Mouse (Mus musculus) natural killer cell, adult 2 months (primary cell): Measurements from ENCODE around the gene Mcrip2.
"Not testable (repeated sequence)": the region's sequence is repeated elsewhere in the genome, so short reads cannot be mapped to it uniquely, and the experiment has no call there.

Source experiments
- DNase-seq, 2 experiments: peaks; one replicate each; pipeline ENCODE4 v3.0.0; 2022; ENCODE audit warnings: low spot score in 2 of 2

Mcrip2 gene

DNA sequence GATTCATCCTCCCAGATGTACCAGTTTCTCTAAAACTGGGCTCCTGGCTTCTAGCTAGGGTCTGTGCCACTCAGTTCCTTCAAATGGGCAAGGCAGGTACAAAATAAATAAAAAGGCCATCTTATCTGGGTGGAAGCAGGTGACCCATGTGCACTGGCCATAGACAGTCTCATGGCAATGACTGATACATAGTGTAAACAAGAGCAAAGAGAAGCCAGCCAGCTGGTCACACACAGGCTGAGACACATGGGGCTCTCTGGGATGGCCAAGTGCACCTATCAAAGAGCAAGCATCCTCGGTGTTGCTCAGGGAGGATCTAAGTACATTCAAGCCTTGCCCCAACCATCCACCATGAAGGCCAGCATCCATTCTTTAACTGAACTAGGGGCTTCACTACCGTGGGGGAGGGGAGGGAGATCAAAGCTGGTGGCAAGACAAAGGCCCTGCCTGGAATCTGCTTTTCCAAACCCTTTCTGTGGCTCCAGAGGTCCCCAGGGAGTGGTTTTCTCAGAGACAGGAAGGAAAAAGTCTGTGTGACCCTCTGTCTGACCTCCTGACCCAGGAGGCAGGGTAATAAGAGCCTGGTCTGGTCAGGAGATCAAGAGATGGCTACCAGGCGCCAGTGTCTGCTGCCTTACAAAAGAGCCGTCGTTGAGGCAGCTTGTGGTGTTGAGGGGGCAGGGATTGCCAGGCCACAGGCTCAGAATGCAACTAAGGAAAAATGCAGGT lies 12.5 kb upstream of the Mcrip2 start:
- DNase-seq, result no peak

DNA sequence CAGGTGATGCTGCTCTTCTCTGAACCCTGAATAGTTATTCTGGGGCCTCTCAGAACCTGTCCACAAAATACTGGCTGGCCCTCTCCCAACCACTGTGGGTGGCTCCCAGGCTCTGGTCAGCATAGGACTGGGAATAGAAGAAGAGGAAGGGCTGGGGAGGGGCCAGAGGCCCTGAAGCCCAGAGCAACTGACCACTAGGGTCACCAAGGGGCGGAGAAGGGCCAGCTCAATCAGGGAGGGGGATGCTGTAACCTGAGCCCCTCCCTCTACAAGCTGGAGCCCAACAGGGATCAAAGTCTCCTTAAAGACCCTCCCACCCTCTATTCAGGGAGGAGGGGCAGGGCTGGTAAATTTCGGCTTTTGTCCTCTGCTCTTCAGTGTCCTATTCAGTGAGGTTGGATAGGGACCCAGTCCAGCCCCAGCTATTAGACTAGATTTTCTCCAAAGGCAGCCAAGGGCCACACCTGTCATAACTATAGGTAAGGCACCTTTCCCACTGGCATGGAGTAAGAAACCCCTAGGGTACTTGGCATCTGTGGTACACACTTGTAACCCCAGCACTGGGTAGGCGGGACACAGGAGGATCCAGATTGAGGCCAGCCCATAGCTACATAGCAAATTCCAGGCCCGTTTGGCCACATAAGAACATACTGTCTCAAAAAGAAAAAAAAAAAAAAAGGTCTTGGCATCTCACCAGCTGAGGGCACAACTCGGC lies 11.8 kb upstream of the Mcrip2 start, which contains the start of gene Wfikkn1:
Wfikkn1 (minus strand) TSS at position 663 of the 715 bp plus-strand sequence.
- no peak for DNase-seq

DNA sequence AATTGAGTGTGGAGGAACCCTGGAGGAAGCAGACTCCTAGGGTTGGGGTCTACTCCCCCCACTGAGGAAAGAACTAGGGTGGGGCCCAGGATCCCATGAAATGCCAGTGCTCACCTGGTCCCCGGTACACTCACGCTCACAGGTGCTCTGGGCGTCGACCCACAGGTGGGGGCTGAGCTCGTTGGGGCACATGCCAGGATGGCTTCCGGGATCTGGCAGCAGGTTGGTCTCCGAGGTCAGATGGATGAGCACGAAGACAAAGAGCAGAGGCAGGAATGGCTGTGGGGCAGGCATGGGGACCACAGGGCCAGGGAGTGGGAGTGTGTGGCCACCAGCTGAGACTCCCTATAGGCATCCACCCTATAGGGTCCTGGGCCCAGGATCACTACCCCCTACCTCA lies 11.2 kb upstream of the Mcrip2 start:
- DNase-seq, result no peak

DNA sequence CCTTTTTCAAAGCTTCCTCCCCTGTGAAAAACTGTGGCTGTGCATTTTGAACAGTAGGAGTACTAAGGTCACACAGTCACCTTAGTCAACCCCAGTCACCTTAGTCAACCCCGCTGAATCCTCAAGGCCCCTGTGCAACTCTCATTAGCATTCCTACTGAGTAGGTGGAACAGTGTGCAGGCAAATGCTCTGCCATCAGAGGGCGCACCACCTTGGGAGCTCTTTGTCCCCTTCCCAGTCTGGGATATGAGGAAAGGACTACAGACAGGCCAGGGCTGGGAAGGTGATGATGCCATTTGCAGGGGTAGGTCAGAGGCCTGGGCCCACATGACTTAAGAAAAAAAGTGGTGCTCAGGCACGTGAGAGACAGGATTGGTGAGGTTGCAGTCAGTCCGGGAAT lies 10.7 kb upstream of the Mcrip2 start:
- DNase-seq, result no peak

DNA sequence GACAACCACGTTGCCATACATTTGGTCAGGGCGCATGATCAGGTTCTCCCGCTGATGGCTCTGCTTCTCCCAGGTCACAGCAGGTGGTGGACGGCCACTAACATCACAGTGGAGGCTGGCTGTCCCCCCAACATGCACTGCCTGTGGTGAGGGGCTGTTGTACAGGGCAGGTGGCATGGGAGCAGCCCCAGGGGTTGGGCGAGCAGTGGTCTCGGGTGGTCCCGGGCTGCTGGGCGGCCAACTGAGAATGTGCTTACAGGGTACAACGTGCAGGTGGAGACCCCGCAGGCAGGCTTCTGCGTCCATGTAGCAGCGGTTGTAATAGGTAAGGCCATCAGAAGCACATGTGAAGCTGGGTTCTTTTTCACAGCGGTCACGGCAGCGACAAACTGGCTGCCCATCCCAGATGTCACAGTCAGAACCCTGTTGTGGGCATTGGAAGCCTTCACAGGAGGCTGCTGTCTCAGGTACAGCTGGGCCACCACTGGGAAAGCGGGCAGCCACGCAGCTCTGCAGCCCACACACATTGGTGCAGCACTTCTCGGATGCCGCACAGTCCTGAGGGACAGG lies 10.1 kb upstream of the Mcrip2 start:
- DNase-seq, result no peak

DNA sequence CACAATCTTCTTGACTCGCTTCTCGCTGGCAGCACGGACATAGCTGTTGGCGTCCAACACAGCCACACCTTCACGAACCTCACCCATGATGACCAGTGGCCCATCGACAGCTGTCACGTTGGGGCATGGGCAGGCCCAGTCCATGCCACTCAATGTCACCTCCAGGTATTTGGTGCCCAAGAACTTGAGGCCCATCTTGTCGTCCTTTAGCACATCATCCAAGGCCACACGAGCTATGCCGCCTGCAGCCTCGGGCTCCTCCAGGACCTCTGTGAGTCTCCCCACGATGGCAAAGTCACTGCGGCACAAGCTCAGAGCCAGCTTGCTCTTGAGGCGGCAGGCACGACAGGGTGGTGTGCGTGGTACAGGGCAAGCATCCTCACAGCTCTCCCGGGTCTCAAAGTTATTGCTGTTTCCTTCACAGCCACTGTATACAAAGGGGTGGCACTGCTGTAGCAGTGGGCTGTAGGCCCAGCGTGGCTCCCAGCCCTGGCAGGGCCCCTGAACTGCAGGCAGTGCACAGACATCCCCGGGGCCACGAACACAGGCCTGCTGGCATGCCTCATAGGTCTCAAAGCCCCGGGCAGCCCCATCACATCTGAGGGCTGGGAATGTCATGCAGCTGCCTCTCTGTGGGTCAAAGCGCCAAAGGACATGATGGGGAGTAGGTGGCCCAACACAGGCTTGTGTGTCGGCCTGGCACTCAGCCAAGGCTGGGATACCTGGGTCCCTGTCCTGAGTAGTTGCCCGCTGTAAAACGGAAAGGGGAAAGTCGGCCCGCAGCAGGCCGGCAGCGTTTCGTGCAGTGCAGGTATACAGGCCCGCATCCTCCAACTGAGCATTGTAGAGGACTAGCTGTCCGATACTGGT lies 9.4 kb upstream of the Mcrip2 start:
- no peak for DNase-seq

DNA sequence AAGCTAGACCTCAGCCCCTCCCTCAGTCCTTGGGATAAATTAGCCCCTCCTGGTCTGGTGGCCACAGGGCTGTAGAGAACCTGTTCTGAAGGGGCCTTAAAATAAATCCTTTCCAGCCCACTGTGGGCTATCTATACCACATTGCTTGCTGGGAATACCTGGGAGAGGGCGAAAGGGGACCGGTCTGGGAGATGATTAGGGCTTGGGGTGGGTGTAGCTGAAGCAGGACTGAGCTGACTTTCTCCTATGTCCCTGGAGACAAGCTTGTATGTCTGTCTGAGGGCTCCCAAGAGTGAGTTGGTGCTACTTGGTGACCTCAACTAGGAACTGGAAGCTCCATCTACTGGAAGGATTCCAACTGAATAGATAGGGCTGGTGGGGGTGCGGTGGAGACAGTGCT lies 8.5 kb upstream of the Mcrip2 start:
- DNase-seq, result no peak

DNA sequence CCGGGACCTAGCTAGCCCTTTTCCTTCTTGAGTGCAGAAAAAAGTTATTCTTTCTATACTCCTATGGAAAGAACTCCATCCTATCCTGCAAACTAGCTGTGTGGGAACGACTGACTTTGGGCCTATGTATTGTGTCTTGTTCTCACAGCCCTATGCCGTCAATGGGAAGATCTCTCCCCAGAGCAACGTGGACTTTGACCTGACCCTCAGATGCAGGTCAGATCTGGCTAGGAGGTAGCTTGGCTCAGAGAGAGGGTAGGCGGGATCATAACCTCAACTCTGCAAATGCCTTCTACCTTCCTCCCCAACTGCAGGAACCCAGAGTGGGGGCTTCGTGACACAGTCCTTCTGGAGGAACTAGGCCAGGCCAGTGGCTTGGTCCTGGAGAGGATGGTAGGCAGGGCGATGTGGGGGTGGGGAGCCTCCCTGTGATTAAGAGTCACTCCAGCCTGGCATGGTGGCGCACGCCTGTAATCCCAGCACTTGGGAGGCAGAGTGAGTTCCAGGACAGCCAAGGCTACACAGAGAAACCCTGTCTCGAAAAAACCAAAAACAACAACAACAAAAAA lies 7.9 kb upstream of the Mcrip2 start:
- DNase-seq, result no peak

DNA sequence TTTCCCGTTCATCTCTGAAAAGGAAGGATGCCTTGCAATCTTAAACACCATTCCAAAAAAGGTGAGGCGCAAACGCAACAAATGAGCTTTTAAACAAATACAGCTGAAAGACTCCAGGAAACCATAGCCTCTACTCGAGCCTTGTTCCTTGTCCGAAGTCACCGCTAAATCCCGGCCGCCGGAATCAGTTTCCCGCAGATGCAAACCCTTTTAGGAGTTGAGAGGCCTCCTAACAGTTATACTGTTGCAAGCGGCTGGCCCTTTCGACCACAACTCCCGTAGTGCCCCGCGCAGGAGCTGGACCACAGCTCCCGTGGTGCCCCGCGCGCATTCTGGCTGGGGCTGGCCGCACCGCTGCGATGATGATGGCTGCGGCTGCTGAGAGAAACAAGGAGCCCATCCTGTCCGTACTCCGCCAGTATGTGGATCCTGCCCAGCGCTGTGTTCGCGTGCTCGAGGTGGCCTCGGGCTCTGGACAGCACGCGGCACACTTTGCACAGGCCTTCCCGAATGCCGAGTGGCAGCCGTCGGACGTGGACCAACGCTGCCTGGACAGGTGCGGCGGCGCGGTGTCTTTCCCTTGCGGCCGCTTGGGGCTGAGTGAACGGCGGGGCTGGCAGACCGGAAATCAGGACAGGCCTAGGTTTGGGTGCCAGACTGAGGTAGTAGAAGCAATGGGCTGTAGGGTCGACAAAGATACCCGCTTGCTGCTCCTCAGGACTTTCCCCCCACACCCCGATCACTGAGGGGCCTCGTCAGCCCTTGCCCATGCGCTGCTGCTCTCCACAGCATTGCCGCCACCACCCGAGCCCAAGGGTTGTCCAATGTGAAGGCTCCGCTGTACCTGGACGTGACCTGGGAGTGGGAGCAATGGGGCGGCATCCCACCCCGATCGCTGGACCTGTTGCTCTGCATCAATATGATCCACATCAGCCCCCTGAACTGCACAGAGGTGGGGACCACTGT lies 6.9 kb upstream of the Mcrip2 start:
- DNase-seq, result peak; percentile 83 to 84

DNA sequence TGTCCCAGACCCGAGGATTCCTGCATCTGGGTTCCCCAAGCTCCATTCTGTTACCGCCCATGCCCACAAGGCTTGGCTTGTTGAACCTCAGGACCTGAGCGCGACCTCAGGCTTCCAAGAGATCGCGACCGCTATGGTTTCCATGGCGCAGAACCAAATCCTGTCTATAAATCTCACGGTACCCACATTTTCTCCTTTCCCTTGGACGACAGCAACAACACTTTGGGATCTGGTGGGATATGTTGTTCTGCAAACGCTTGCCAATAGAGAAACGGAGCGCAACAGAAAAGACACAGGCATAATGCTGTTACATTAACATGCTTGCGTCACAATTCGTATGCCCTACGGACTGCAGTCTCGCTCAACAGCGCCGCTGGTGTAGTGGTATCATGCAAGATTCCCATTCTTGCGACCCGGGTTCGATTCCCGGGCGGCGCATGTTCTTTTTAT lies 6.2 kb upstream of the Mcrip2 start, which contains the start of gene Mettl26:
Mettl26 (plus strand) TSS at position 354 of the 450 bp plus-strand sequence.
- peak; percentile 93 to 94 for DNase-seq

DNA sequence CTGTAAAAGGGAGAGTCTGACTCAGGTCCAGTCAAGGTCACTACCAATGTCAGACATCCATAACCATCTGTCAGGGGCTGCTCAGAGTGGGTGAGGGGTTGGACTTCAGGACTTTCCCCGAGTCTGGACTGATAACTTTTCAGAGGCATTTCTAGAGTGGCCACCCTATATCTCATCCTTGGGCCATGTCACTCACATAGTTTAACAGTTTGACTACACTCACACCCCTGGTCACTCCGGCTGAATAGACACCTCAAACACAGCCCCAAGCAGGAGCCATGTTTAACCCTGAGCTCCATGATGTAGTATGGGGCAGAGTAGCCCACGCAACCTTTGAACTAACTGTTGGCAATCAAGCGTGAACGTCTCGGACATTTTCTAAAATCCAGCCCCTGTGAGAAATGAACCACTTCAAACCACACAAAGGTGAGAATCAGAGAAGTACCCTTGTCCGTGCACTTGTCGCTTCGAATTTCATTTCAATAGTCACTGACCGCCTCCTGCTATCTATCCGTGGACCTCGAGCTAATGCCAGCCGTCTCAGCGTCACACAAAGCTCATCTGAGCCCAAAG lies 5.7 kb upstream of the Mcrip2 start:
- DNase-seq, result no peak

DNA sequence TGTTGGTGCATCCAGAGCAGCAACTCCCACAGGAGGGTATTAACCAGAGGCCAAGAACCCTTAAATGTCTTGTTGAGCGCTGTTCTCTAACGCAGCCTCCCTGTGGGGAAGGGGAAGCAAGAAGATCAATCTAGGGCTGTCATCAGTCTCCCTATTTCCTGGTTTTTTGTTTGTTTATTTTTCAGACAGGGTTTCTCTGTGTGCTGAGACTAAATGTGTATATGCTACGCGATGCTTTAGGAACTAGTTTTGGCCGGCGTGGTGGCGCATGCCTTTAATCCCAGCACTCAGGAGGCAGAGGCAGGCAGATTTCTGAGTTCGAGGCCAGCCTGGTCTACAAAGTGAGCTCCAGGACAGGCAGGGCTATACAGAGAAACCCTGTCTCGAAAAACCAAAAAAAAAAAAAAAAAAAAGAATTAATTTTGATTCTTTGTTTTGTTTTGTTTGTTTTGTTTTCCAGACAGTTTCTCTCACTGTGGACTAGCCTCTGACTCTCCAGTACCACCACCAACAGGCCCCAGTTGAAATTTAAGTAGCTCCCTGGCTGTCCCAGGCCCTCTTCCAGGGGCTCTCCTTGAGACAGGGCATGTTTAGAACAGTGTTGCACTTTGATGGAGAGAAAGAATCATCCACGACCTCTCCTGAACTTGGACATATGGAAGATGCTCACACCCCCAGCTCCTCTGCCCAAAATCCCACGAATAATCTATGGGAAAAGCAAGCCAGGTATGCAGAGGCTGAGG lies 5.0 kb upstream of the Mcrip2 start:
- no peak for DNase-seq

DNA sequence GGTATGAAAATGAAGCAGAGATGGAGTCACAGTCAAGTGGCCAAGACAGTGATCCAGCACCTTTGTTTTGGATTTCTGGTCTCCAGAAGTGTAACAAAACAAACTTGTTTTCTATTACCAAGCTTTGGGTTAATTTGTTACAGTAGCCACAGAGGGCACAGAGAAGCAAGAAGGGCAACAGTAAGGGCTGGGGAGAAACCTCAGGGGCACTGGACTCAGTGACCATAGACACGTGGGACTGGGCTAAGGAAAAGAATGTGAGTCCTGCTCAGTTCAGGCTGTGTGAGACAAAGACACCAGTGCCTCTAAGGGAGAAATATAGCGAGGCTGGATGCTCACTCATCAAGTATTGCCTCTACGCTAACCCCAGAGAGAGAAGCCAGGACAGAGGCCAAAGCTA lies 4.1 kb upstream of the Mcrip2 start:
- no peak for DNase-seq

DNA sequence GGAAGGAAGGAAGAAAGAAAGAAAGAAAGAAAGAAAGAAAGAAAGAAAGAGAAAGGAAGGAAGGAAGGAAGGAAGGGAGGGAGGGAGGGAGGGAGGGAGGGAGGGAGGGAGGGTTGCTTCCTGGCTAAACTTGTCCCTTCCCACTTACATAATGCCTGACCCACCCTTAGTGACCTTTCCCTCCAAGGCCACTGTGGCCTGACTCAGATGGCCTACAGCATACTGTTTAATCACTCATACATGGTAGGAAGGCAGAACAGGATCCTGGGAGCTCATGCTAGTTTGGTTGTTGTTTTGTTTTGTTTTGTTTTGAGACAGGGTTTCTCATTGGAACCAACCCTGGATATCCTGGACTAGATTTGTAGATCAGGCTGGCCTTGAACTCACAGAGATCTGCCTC lies 3.0 kb upstream of the Mcrip2 start:
- DNase-seq, result not testable (repeated sequence)

DNA sequence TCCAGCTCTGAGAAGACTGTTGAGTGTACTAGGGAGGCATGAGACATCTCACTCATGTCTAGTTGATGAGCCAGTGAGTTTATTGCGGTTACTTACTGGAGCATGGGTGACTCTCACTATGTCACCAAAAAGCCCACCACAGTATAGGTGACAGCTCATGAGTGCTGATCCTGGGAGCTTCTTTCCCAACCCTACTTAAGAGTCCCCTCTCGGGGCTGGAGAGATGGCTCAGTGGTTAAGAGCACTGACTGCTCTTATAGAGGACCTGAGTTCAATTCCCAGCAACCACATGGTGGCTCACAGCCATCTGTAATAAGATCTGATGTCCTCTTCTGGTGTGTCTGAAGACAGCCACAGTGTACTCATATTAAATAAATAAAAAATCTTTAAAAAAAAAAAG lies 1.4 kb upstream of the Mcrip2 start:
- DNase-seq, result no peak

DNA sequence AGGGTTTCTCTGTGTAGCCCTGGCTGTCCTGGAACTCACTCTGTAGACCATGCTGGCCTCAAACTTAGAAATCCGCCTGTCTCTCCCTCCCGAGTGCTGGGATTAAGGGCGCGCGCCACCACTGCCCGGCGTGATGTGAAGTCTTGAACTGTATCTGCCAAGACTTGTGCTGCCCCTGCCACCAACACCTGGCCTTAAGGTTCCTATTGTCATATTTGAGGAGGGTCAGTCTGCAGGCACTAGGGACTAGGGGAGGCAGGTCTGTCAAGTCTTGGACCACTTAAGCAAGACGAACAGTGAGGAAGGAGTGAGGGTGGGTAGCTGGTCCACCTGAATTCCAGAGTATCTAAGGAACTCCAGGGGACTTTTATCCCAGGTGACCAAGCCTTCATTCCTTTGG lies 934 bp upstream of the Mcrip2 start:
- no peak for DNase-seq

DNA sequence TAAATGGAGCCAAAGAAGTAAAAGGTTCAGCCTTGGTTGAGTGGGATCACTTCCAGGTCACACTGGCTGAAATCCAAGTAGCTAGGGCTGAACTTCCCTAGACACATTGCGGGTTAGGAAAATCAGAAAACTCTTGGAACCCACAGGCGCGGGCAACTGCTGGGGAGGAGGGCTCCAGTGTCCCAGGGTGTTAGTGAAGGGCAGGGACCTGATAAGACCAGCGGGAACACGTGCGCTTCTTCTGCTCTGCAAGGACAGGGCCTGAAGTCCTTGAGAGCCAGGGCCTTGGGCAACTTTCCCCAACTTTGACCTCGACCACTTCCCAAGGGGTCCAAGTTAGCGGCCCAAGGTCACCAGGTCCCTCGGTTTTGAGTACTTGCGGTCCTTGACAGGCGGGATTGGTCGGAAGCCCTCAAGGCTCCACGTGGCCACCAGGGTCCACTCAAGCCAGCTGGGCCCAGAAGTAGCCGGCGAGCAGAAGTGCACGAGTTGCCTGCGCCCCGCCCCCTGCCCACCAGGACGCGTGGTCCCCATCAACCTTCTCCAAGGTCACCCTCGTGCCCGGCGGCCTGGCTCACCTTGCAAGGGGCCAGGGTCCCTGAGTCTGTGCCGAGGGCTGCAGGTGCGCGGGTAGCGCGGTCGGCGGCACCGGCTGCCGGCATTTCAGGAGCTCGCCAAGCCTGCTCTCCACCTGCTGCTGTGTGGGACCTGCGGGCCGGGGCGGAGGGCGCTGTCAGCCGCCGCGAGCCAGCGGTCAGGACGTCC lies 546 bp downstream of the Mcrip2 start:
- DNase-seq, result no peak

DNA sequence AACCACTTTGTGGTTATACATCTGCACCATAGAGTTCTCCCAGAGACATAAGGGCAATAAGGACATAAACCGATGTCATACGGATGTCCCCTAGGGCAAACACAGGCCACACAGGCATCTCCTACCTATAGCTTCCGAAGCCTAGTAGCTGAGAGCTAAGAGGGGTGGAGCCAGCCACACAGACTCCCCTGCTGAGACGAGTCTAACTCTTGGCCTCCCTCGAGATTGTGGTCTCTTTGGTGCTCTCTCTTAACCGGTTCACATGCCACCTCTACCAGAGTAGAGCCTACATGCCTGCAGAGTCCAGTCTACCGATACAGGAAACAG lies 1.1 kb downstream of the Mcrip2 start:
- no peak for DNase-seq

DNA sequence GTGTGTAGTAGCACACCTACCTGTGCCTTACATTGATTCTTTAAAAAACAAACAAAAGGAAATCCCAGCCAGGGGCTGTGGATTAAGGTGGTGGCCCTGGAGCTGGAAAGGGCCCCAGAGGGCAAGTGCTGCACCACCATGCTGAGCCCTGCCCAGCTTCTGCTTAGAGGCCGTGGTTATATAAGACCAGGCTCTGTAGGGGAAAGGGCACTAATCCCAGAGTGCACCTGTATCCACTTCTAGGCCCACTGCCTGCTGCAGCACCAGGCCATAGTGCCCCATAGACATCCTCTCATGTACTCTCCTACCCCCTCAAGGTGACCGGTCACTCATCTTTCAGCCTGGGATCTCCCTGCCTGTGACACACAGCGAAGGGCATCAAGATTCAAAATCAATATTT lies 2.4 kb downstream of the Mcrip2 start:
- no peak for DNase-seq
